Mouse (Mus musculus) right cerebral cortex, postnatal 14 days (tissue): ENCODE measurements at regions not wholly inside any gene's neighbourhood (a gene's known extent, or its start where the extent isn't known, plus 50 kb on each side); places are given as distances from the start of the nearest gene placed in this dataset.

Experiments
- DNase-seq: peaks from one replicate; pipeline ENCODE4 v3.0.0; 2022

- no peak for DNase-seq
Measured at GRCm38 (mm10) chr1:122273579-122273978, 705.8 kb upstream of the Ddx18 start.

GRCm38 (mm10) chr1:122243031-122243430 lies 675.2 kb upstream of the Ddx18 start:
- no peak for DNase-seq

- no peak for DNase-seq
Measured at GRCm38 (mm10) chr1:122241511-122241910, 673.7 kb upstream of the Ddx18 start.

GRCm38 (mm10) chr1:122230442-122230841 lies 662.7 kb upstream of the Ddx18 start:
- no peak for DNase-seq

GRCm38 (mm10) chr1:122212484-122212883 lies 644.7 kb upstream of the Ddx18 start:
- DNase-seq = peak; percentile 8

- no peak for DNase-seq
Measured at GRCm38 (mm10) chr1:122208619-122209018, 640.8 kb upstream of the Ddx18 start.

- no peak for DNase-seq
Measured at GRCm38 (mm10) chr1:122169547-122169946, 601.8 kb upstream of the Ddx18 start.

- no peak for DNase-seq
Measured at GRCm38 (mm10) chr1:122161798-122162197, 594.0 kb upstream of the Ddx18 start.

- no peak for DNase-seq
Measured at GRCm38 (mm10) chr1:122141362-122141761, 573.6 kb upstream of the Ddx18 start.

- DNase-seq = no peak
Measured at GRCm38 (mm10) chr1:122123954-122124353, 556.2 kb upstream of the Ddx18 start.

- no peak for DNase-seq
Measured at GRCm38 (mm10) chr1:122095726-122096125, 527.9 kb upstream of the Ddx18 start.

GRCm38 (mm10) chr1:122082481-122082880 lies 514.7 kb upstream of the Ddx18 start:
- no peak for DNase-seq

GRCm38 (mm10) chr1:122076085-122076484 lies 508.3 kb upstream of the Ddx18 start:
- DNase-seq = no peak

- DNase-seq = no peak
Measured at GRCm38 (mm10) chr1:122055146-122055545, 487.4 kb upstream of the Ddx18 start.

GRCm38 (mm10) chr1:122048112-122048725 lies 480.4 kb upstream of the Ddx18 start:
- peak; percentile 19 for DNase-seq

GRCm38 (mm10) chr1:122043896-122044295 lies 476.1 kb upstream of the Ddx18 start:
- no peak for DNase-seq

GRCm38 (mm10) chr1:122043114-122043513 lies 475.3 kb upstream of the Ddx18 start:
- DNase-seq = no peak

- no peak for DNase-seq
Measured at GRCm38 (mm10) chr1:122007749-122008148, 440.0 kb upstream of the Ddx18 start.

- DNase-seq = no peak
Measured at GRCm38 (mm10) chr1:121996461-121996860, 428.7 kb upstream of the Ddx18 start.

GRCm38 (mm10) chr1:121990653-121991052 lies 422.9 kb upstream of the Ddx18 start:
- DNase-seq = no peak

- DNase-seq = no peak
Measured at GRCm38 (mm10) chr1:121958942-121959341, 391.2 kb upstream of the Ddx18 start.

- no peak for DNase-seq
Measured at GRCm38 (mm10) chr1:121935911-121936310, 368.1 kb upstream of the Ddx18 start.
